Mouse (Mus musculus) thymus, adult 2 months (tissue): ENCODE measurements at regions not wholly inside any gene's neighbourhood (a gene's known extent, or its start where the extent isn't known, plus 50 kb on each side); places are given as distances from the start of the nearest gene placed in this dataset.

Source experiments
- DNase-seq: peaks from one replicate; pipeline ENCODE4 v3.0.0; 2021
- H3K27ac ChIP-seq: fragments of 200-500 bp; 2 replicates; pipeline ENCODE4 v1.5.1; 2012; ENCODE audit warnings: low read length, control low read depth; ENCODE audit not compliant: control insufficient read depth, insufficient read depth
- H3K27me3 ChIP-seq: fragments of 200-500 bp; 2 replicates; pipeline ENCODE4 v1.6.1; 2012; ENCODE audit warnings: mild to moderate bottlenecking, low read length, moderate library complexity, mixed read lengths; ENCODE audit not compliant: control insufficient read depth, insufficient read depth
- H3K36me3 ChIP-seq: fragments of 200-500 bp; 2 replicates; pipeline ENCODE4 v1.6.1; 2012; ENCODE audit warnings: mild to moderate bottlenecking, low read length, moderate library complexity; ENCODE audit not compliant: control insufficient read depth, insufficient read depth
- H3K4me1 ChIP-seq: fragments of 200-500 bp; replicated peaks from 2 replicates; pipeline ENCODE4 v1.6.1; 2012; ENCODE audit warnings: low read length; ENCODE audit not compliant: control insufficient read depth, insufficient read depth
- H3K4me3 ChIP-seq: fragments of 200-500 bp; 2 replicates; pipeline ENCODE4 v1.5.1; 2012; ENCODE audit warnings: mild to moderate bottlenecking, low read length, control low read depth, moderate library complexity; ENCODE audit not compliant: control insufficient read depth, insufficient read depth
- CTCF ChIP-seq: fragments of 200-500 bp; IDR thresholded peaks from 2 replicates; pipeline ENCODE4 v1.5.1; 2012; ENCODE audit warnings: mild to moderate bottlenecking, control low read depth, low read length, moderate library complexity, borderline replicate concordance; ENCODE audit not compliant: control insufficient read depth, poor library complexity, insufficient read depth; ENCODE audit errors: extremely low read depth
- POLR2A ChIP-seq: fragments of 200-500 bp; IDR thresholded peaks from 2 replicates; pipeline ENCODE4 v1.6.1; 2012; ENCODE audit warnings: mild to moderate bottlenecking, low read length, control low read depth, moderate library complexity; ENCODE audit not compliant: control insufficient read depth, poor library complexity, insufficient read depth; ENCODE audit errors: extremely low read depth
- WGBS: fragments of 180-500 bp; shearing (Covaris S2); methylation state at CpG from one replicate; pipeline ENCODE4 v1.1.7; 2018; 5-methylcytosine and 5-hydroxymethylcytosine counted together

- DNase-seq: no peak
- TF ChIP-seq POLR2A: no peak
- TF ChIP-seq CTCF: no peak
- 94% methylated on average over 7 of the region's 7 CpGs for WGBS
- no peak overlapping the region for H3K27ac ChIP-seq
- no peaks in the 10 kb centered on the region for H3K4me1 ChIP-seq
- H3K27me3 ChIP-seq: no peaks in the 10 kb centered on the region
- H3K4me3 ChIP-seq: no peak overlapping the region
- H3K36me3 ChIP-seq: no peaks in the 10 kb centered on the region
Measured at GRCm38 (mm10) chr1:165046637-165047036, 111.3 kb upstream of the Xcl1 start.

- Histone ChIP-seq H3K27me3 (no peaks in the 10 kb centered on the region), H3K27ac (no peak overlapping the region), H3K4me3 (no peak overlapping the region), H3K4me1 (no peaks in the 10 kb centered on the region), H3K36me3 (no peaks in the 10 kb centered on the region)
- 86% methylated on average over 4 of the region's 4 CpGs for WGBS
- DNase-seq: no peak
- no peak for TF ChIP-seq POLR2A
- no peak for TF ChIP-seq CTCF
Measured at GRCm38 (mm10) chr1:165046056-165046455, 110.7 kb upstream of the Xcl1 start.

GRCm38 (mm10) chr1:165043361-165043760 is 108.0 kb upstream of the Xcl1 start:
- no peaks in the 10 kb centered on the region for H3K27me3 ChIP-seq
- 87% methylated on average over 3 of the region's 3 CpGs for WGBS

DNA sequence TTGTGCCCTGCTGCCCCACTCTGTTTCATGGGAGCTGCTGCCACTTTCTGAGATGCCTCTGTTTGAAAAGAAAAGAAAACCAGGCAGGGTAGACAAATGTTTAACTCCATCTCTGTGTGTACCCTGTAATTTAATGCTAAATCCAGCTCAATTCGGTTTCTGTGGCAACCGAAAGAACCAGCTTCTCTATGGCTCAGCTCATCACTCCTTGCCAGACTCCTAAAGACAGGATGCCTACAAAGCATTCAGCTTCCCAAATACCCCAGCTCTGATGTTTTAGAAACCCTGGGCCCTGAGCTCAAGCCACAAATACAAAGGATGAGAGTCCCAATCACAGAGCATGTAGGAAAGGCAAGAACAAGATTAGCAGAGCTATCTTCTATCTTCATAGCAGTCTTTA is 106.8 kb upstream of the Xcl1 start:
- Histone ChIP-seq H3K27ac (no peak overlapping the region), H3K36me3 (no peaks in the 10 kb centered on the region), H3K4me1 (no peaks in the 10 kb centered on the region), H3K4me3 (no peak overlapping the region), H3K27me3 (no peaks in the 10 kb centered on the region)
- TF ChIP-seq CTCF (no peak), POLR2A (no peak)
- no peak for DNase-seq
- WGBS: 95% methylated on average over 2 of the region's 2 CpGs

More at GRCm38 (mm10) chr1:165043361-165043760, 108.0 kb upstream of the Xcl1 start:
- Histone ChIP-seq H3K4me1 (no peaks in the 10 kb centered on the region), H3K36me3 (no peaks in the 10 kb centered on the region), H3K4me3 (no peak overlapping the region), H3K27ac (no peak overlapping the region)
- TF ChIP-seq CTCF (no peak), POLR2A (no peak)
- no peak for DNase-seq

DNA sequence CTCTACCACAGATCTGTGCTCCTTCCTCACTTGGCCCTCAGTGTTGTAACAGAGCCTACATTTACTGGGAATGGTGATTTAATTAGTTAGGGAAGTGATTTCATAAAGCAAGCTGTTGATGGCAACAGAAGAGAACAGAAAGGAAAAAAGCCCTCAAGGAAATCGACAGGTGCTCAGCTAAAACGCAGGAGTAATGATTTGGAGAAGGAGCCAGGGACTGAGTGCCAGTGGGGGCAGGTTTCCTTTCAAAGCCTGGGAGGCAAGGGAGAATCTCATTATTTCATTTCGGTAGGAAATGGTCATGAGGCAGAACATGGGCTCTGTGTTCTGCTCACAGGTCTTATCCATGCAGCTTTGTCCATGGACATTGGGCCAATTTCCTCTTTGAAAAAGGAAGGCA is 101.3 kb upstream of the Xcl1 start:
- 82% methylated on average over 3 of the region's 3 CpGs for WGBS
- H3K4me1 ChIP-seq: no peaks in the 10 kb centered on the region
- TF ChIP-seq POLR2A (no peak), CTCF (no peak)
- no peaks in the 10 kb centered on the region for H3K27me3 ChIP-seq
- no peak for DNase-seq
- no peak overlapping the region for H3K27ac ChIP-seq
- H3K4me3 ChIP-seq: no peak overlapping the region
- H3K36me3 ChIP-seq: no peaks in the 10 kb centered on the region

DNA sequence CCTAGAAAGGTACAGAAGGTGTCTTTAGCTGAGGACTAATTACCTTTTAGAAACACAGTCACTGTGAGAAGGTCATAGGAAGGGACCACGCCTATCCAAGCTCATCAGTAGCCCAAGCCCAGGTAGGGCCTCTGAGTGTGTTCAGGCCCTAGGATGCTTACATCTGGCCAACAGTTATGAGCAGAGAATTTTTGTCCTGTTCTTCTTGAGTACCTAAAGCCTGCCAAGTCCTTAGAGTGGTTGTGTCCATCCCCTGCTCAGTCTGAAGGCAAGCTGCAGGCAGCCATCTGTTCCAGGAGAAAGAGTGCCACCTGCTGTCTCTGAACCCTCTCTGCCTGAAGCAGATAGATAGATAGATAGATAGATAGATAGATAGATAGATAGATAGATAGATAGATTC is 100.3 kb upstream of the Xcl1 start:
- Histone ChIP-seq H3K27me3 (no peaks in the 10 kb centered on the region), H3K36me3 (no peaks in the 10 kb centered on the region), H3K27ac (no peak overlapping the region), H3K4me3 (no peak overlapping the region), H3K4me1 (no peaks in the 10 kb centered on the region)
- no peak for DNase-seq
- WGBS: 94% methylated on average over 1 of the region's 1 CpGs
- no peak for TF ChIP-seq CTCF
- TF ChIP-seq POLR2A: no peak

- 9% methylated on average over 10 of the region's 10 CpGs for WGBS
- no peaks in the 10 kb centered on the region for H3K36me3 ChIP-seq
- no peaks in the 10 kb centered on the region; the same call in 1 of the 2 replicates for H3K27me3 ChIP-seq
- no peak overlapping the region; the same call in 1 of the 2 replicates for H3K27ac ChIP-seq
- H3K4me3 ChIP-seq: no peak overlapping the region
- no peak for TF ChIP-seq CTCF
- no peak for TF ChIP-seq POLR2A
- DNase-seq: no peak
- H3K4me1 ChIP-seq: peaks cover 7% of the 10 kb centered on the region
Measured at GRCm38 (mm10) chr1:165020960-165021563, 85.7 kb upstream of the Xcl1 start.
